Mouse (Mus musculus) neural tube, embryonic 14.5 days (tissue): ENCODE measurements around the gene Krtap29-1. TPM values are rescaled to one million over a fixed set of nuclear protein-coding genes. Genes with fewer than 3 reads are reported as not detected.

Experiments
- ATAC-seq: fragments of 200-750 bp; cut with Nextera tagmentation; 2 replicates; pipeline ENCODE4 v1.8.0; 2017; ENCODE audit warnings: low read depth, mild to moderate bottlenecking, moderate TSS enrichment, moderate library complexity
- H3K27ac ChIP-seq: fragments of 300-500 bp; sonication (generic); 2 replicates; pipeline ENCODE4 v1.5.1; 2014; ENCODE audit warnings: low read depth, mild to moderate bottlenecking, control low read depth, low read length, moderate library complexity, mixed read lengths
- H3K27me3 ChIP-seq: fragments of 300-500 bp; sonication (generic); 2 replicates; pipeline ENCODE4 v1.6.1; 2014; ENCODE audit warnings: low read length; ENCODE audit not compliant: control insufficient read depth, insufficient read depth
- H3K36me3 ChIP-seq: fragments of 300-500 bp; sonication (generic); 2 replicates; pipeline ENCODE4 v1.6.1; 2014; ENCODE audit warnings: low read length, mixed read lengths; ENCODE audit not compliant: control insufficient read depth, insufficient read depth
- H3K4me1 ChIP-seq: fragments of 300-500 bp; sonication (generic); 2 replicates; pipeline ENCODE4 v1.6.1; 2014; ENCODE audit warnings: low read length; ENCODE audit not compliant: control insufficient read depth, insufficient read depth
- H3K4me2 ChIP-seq: fragments of 300-500 bp; sonication (generic); 2 replicates; pipeline ENCODE4 v1.6.1; 2014; ENCODE audit warnings: mild to moderate bottlenecking, low read depth, low read length, control low read depth
- H3K4me3 ChIP-seq: fragments of 300-500 bp; sonication (generic); 2 replicates; pipeline ENCODE4 v1.5.1; 2014; ENCODE audit warnings: low read depth, low read length, control low read depth, mixed read lengths
- H3K9ac ChIP-seq: fragments of 300-500 bp; sonication (generic); replicated peaks from 2 replicates; pipeline ENCODE4 v1.6.1; 2014; ENCODE audit warnings: low read depth, mild to moderate bottlenecking, control low read depth, low read length, mixed read lengths
- H3K9me3 ChIP-seq: fragments of 300-500 bp; sonication (generic); 2 replicates; pipeline ENCODE4 v1.6.1; 2016; ENCODE audit warnings: low read length; ENCODE audit not compliant: control insufficient read depth
- WGBS: fragments of 180-500 bp; shearing (Covaris S2); extraction: QIAGEN DNeasy Blood & Tissue Kit; methylation state at CpG from one replicate; pipeline ENCODE4 v1.1.7; 2014; 5-methylcytosine and 5-hydroxymethylcytosine counted together
- polyA plus RNA-seq: library from polyadenylated mRNA; unstranded; fragments of >200 nt; fragmentation: Nextera tagmentation; extraction: Ambion mirVana; gene quantifications from 2 replicates; pipeline ENCODE4 v1.2.1, GENCODE M21; 2014

The Krtap29-1 gene
- polyA plus RNA-seq, 1 experiment from 2014 or later = not detected

DNA sequence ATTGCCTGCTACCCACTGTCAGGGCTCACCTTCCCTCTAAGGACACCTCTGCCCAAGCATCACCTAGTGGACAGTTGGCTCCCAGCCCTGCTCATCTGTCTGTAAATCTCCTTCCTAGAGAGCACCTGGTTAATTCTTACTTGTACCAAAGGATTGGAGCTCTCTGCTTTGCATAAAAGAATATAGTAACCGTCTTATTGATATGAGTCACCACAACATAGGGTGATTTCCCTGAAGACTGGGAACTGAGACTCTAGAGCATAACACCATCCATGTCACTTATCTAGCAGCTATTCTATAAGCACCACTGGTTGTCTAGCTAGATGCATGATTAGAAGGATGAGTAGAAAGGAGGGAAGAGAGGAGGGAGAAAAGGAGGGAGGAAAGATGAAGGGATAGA lies 4.6 kb upstream of the Krtap29-1 start:
- no peak for ATAC-seq
- WGBS = 93% methylated on average over 1 of the region's 1 CpGs
- H3K9ac ChIP-seq = no peak overlapping the region

DNA sequence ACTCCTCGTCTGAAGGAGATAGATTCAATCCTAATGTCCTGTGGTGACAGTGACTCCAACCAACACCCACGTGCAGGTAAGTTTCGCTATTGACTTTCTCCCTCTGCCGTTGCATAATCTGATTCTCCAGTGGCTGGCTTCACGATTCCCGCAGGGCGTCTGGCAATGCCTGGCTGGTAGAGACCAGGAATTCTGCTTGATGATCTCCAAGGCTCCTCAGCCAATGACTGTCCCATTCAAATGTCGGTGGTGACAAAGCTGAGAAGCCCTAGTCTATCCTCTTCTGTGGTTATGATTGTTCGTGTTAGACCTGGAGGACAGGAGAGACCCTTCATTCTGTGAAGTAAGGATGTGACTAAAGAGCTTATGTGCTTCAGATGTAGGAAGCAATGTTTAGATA lies 3.9 kb upstream of the Krtap29-1 start:
- Histone ChIP-seq H3K36me3 (no peaks in the 10 kb centered on the region), H3K27me3 (no peaks in the 10 kb centered on the region), H3K9me3 (no peaks in the 10 kb centered on the region), H3K27ac (no peak overlapping the region), H3K4me1 (no peaks in the 10 kb centered on the region), H3K9ac (no peak overlapping the region), H3K4me2 (no peak overlapping the region), H3K4me3 (no peak overlapping the region)
- WGBS = 88% methylated on average over 9 of the region's 9 CpGs
- ATAC-seq = no peak

More for the DNA sequence above, 4.6 kb upstream of the Krtap29-1 start:
- H3K27me3 ChIP-seq = no peaks in the 10 kb centered on the region
- H3K4me1 ChIP-seq = no peaks in the 10 kb centered on the region
- H3K36me3 ChIP-seq = no peaks in the 10 kb centered on the region
- H3K27ac ChIP-seq = no peak overlapping the region
- no peak overlapping the region for H3K4me3 ChIP-seq
- no peaks in the 10 kb centered on the region for H3K9me3 ChIP-seq
- no peak overlapping the region for H3K4me2 ChIP-seq

DNA sequence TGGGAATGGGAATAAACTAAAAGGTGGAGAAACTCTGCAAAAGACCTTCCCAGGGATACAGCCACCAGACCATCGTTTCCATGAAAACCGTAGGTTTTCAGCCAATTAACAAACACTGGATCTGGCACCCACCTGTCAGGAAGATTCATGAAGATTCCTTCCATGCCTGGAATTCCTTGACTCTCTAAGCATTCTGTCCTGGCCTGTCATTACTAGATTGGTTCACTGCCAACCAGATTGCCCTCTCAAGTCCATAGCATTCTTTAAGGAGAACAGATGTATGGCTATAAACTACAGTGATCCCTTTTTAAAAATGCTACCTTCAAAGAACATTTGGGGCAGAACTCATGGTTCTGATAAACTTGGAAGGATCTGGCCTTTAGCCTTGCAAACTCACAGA lies 12.9 kb downstream of the Krtap29-1 start:
- Histone ChIP-seq H3K9ac (no peak overlapping the region), H3K27me3 (no peaks in the 10 kb centered on the region), H3K27ac (no peak overlapping the region), H3K4me3 (no peak overlapping the region), H3K4me2 (no peak overlapping the region), H3K9me3 (no peaks in the 10 kb centered on the region), H3K4me1 (no peaks in the 10 kb centered on the region), H3K36me3 (no peaks in the 10 kb centered on the region)
- 59% methylated on average over 2 of the region's 2 CpGs for WGBS
- ATAC-seq = no peak

DNA sequence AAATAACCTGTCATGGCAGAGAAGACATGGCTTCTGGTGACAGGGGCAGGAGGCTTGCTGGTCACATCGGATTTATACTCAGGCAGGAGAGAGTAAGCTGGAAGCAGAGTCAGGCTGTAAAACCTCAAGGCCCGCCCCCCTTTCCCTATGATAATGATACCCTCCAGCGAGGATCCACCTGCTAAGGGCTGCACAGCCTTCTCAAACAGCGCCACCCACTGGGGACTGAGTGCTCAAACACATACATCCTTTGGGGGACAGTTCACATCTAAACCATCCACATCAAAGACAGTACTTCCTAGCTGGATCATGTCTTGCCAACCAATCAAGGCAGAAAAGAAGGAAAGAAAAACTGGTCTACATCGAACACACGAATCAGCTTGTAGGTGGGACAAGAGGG lies 14.6 kb downstream of the Krtap29-1 start:
- Histone ChIP-seq H3K9me3 (no peaks in the 10 kb centered on the region), H3K9ac (no peak overlapping the region), H3K27me3 (no peaks in the 10 kb centered on the region), H3K36me3 (no peaks in the 10 kb centered on the region), H3K4me1 (no peaks in the 10 kb centered on the region), H3K27ac (no peak overlapping the region), H3K4me2 (no peak overlapping the region), H3K4me3 (no peak overlapping the region)
- ATAC-seq = no peak
- 45% methylated on average over 6 of the region's 6 CpGs for WGBS

DNA sequence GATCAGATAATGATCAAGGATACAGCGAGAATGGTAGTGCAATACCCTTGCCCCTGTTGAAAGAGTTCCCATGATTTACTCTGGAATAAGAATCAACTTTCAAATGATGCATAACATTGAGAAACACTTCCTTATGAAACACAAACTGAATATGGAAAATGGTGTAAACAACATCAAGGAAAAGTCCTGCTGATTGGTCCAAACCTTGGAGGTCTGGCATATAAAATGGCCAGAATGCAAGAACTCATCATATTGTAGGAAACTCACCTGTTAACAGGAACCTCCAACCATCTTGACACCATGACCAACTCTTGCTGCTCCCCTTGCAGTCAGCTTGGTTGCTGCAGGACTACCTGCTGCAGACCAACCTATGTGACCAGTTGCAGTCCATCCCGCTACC lies 30.7 kb downstream of the Krtap29-1 start, which contains the start of gene Krtap9-5:
Gene Krtap9-5 (plus strand): TSS at position 301 of the 400 bp plus-strand sequence.
- H3K9ac ChIP-seq = no peak within 1 kb of the TSS
- no peaks in the 10 kb centered on the region for H3K9me3 ChIP-seq
- 93% methylated on average over 2 of the region's 2 CpGs for WGBS
- no peak within 1 kb of the TSS for H3K27ac ChIP-seq
- no peak within 1 kb of the TSS for H3K4me2 ChIP-seq
- no peaks in the 10 kb centered on the region for H3K4me1 ChIP-seq
- no peaks in the 10 kb centered on the region for H3K36me3 ChIP-seq
- H3K4me3 ChIP-seq = no peak within 1 kb of the TSS
- no peak for ATAC-seq
- H3K27me3 ChIP-seq = no peaks in the 10 kb centered on the region

DNA sequence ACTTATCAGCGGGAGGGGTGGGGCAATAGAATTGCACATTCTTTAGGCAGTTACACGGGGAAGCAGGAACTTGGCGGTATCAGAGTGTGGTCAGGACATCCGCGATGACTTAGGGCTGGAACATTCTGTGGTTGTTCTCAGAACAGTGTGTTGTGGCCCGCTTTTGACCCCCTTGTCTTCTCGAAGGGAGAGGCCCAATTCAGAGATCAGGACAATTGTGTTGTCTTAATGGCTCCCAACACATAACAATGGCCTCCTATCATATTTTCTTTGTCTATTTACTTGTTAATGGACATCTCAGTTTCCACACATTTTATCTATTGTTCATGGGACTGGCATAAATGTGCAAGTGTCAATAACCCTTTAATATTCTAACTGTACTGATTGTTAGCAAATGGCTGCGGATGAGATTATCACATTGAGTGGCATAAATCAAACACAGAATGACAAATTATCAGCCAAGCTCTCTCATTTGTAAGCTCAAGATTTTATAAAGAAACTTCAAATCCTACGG lies 41.0 kb downstream of the Krtap29-1 start:
- Histone ChIP-seq H3K4me3 (no peak overlapping the region), H3K4me2 (no peak overlapping the region), H3K36me3 (no peaks in the 10 kb centered on the region), H3K9ac (no peak overlapping the region), H3K27ac (no peak overlapping the region), H3K27me3 (no peaks in the 10 kb centered on the region), H3K9me3 (no peaks in the 10 kb centered on the region), H3K4me1 (no peaks in the 10 kb centered on the region)
- no peak for ATAC-seq
- WGBS = 86% methylated on average over 9 of the region's 9 CpGs

DNA sequence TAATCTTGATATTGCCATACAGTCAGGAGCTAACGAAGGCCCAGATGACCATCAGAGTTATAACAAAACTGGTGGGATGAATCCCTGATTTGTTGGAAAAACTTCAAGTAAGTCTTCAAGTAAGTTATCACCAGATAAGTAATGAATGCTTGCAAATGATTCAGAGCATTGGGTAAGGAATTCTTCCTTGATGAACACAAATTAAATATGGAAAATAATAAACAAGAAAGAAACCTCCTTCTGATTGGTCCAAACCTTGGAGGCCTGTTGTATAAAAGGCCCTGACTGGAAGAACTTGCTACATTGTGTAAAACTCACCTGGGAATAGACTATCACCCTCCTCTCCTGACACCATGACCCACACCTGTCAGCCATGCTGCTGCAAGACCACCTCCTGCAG lies 42.9 kb downstream of the Krtap29-1 start, which contains the start of gene Krtap31-2:
Gene Krtap31-2 (plus strand): TSS at position 301 of the 400 bp plus-strand sequence.
- ATAC-seq = no peak
- H3K9me3 ChIP-seq = no peaks in the 10 kb centered on the region
- H3K36me3 ChIP-seq = no peaks in the 10 kb centered on the region
- WGBS = 91% methylated on average over 1 of the region's 1 CpGs
- H3K4me3 ChIP-seq = no peak within 1 kb of the TSS
- no peaks in the 10 kb centered on the region for H3K27me3 ChIP-seq
- no peak within 1 kb of the TSS for H3K9ac ChIP-seq
- no peak within 1 kb of the TSS for H3K27ac ChIP-seq
- no peaks in the 10 kb centered on the region for H3K4me1 ChIP-seq
- no peak within 1 kb of the TSS for H3K4me2 ChIP-seq

Other genes with a start within 250 kb of the Krtap29-1 start
- gene Gm14180, start 244.8 kb downstream of the Krtap29-1 start, polyA plus RNA-seq = not detected in 2 replicates
- not detected in 2 replicates for gene Gm11595, start 206.1 kb downstream of the Krtap29-1 start, polyA plus RNA-seq
- gene Krtap4-8, start 198.3 kb downstream of the Krtap29-1 start, polyA plus RNA-seq = not detected in 2 replicates
- gene Krtap4-9, start 193.9 kb downstream of the Krtap29-1 start, polyA plus RNA-seq = not detected in 2 replicates
- gene Gm11596, start 185.6 kb downstream of the Krtap29-1 start, polyA plus RNA-seq = not detected in 2 replicates
- gene Gm11569, start 180.1 kb downstream of the Krtap29-1 start, polyA plus RNA-seq = not detected in 2 replicates
- gene Gm11554, start 174.6 kb downstream of the Krtap29-1 start, polyA plus RNA-seq = not detected in 2 replicates
- gene Krtap4-13, start 169.2 kb downstream of the Krtap29-1 start, polyA plus RNA-seq = not detected in 2 replicates
- not detected in 2 replicates for gene Gm11564, start 163.4 kb downstream of the Krtap29-1 start, polyA plus RNA-seq
- gene 2300003K06Rik, start 141.0 kb downstream of the Krtap29-1 start, polyA plus RNA-seq = not detected in 2 replicates
- gene Krtap4-16, start 127.4 kb downstream of the Krtap29-1 start, polyA plus RNA-seq = not detected in 2 replicates
- gene Gm11568, start 121.1 kb downstream of the Krtap29-1 start, polyA plus RNA-seq = not detected in 2 replicates
- not detected in 2 replicates for gene Gm11559, start 114.6 kb downstream of the Krtap29-1 start, polyA plus RNA-seq
- not detected in 2 replicates for gene Krtap9-1, start 105.7 kb downstream of the Krtap29-1 start, polyA plus RNA-seq
- gene Gm11567, start 99.9 kb downstream of the Krtap29-1 start, polyA plus RNA-seq = not detected in 2 replicates
- not detected in 2 replicates for gene Krtap31-1, start 71.1 kb downstream of the Krtap29-1 start, polyA plus RNA-seq
- not detected in 2 replicates for gene Gm11565, start 64.3 kb downstream of the Krtap29-1 start, polyA plus RNA-seq
- not detected in 2 replicates for gene Krtap31-2, start 42.8 kb downstream of the Krtap29-1 start, polyA plus RNA-seq
- not detected in 2 replicates for gene Krtap9-5, start 30.6 kb downstream of the Krtap29-1 start, polyA plus RNA-seq
- gene Krtap16-1, start 7.5 kb upstream of the Krtap29-1 start, polyA plus RNA-seq = 0.24 TPM in 1 of 2 replicates, not detected in the other
- gene Krtap17-1, start 14.9 kb upstream of the Krtap29-1 start, polyA plus RNA-seq = 0.56 and 0.86 TPM in 2 replicates
- not detected in 2 replicates for gene Krt33a, start 37.2 kb upstream of the Krtap29-1 start, polyA plus RNA-seq
- not detected in 2 replicates for gene Krt33b, start 50.8 kb upstream of the Krtap29-1 start, polyA plus RNA-seq
- not detected in 2 replicates for gene Krt34, start 62.5 kb upstream of the Krtap29-1 start, polyA plus RNA-seq
- gene Krt31, start 71.5 kb upstream of the Krtap29-1 start, polyA plus RNA-seq = not detected in 2 replicates
- not detected in 2 replicates for gene Krt32, start 109.2 kb upstream of the Krtap29-1 start, polyA plus RNA-seq
- gene Krt35, start 117.2 kb upstream of the Krtap29-1 start, polyA plus RNA-seq = not detected in 2 replicates
- not detected in 2 replicates for gene Krt36, start 126.6 kb upstream of the Krtap29-1 start, polyA plus RNA-seq
- gene Krt13, start 142.5 kb upstream of the Krtap29-1 start, polyA plus RNA-seq = not detected in 2 replicates
- gene Krt15, start 156.9 kb upstream of the Krtap29-1 start, polyA plus RNA-seq = not detected in 2 replicates
- gene Krt19, start 169.6 kb upstream of the Krtap29-1 start, polyA plus RNA-seq = 0.46 and 0.51 TPM in 2 replicates
- gene Krt9, start 214.2 kb upstream of the Krtap29-1 start, polyA plus RNA-seq = 0.08 TPM in 1 of 2 replicates, not detected in the other
- gene Krt14, start 228.5 kb upstream of the Krtap29-1 start, polyA plus RNA-seq = 0.36 and 0.40 TPM in 2 replicates